Mouse (Mus musculus): Measurements from ENCODE around the gene Pus10. TPM values are rescaled to one million over a fixed set of nuclear protein-coding genes. Genes with fewer than 3 reads are reported as not detected.

Gene Pus10
- total and polyA plus RNA-seq, 3 experiments: 43.4 to 416 (median 52.5) TPM

DNA sequence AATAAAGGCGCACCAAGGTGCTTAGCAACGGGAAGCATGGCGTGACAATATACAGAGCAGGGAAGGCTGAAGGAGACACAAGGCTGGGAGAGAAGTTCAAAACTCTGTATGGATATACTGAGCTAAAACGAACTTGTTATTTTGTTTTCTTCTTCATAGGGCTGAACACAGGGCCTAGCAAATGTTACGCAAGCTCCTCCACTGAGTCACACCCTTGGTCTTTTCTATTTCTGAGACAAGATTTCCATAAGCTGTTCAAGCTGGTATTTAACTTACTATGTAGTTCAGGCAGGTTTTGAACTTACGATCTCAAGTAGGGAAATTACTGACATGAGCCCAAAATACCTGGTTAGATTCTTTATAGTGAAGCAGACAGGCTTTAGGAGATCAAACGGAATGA, 75.9 kb downstream of the Pus10 start:
- H3K27ac ChIP-seq (ENCODE audit: control insufficient read depth, low read depth, low read length): peak overlapping the region; percentile 26; the same call in 1 of the 2 replicates
- no peaks in the 10 kb centered on the region for H3K9me3 ChIP-seq (replicated peaks; ENCODE audit: insufficient read depth, low read length)
- no peak for DNase-seq (ENCODE audit: low read depth, low spot score)
- H3K36me3 ChIP-seq (ENCODE audit: control insufficient read depth in 1 of 2, insufficient read depth in 2 of 2, low read length in 2 of 2): peaks cover 0 to 25% of the 10 kb centered on the region in 2 experiments; a peak in 3 of 4 replicates
- no peak overlapping the region for H3K4me3 ChIP-seq (ENCODE audit: control insufficient read depth in 1 of 2, insufficient read depth in 1 of 2, low read depth in 2 of 2, low read length in 2 of 2)
- no peaks in the 10 kb centered on the region for H3K79me2 ChIP-seq (ENCODE audit: control insufficient read depth, insufficient read depth, low read length, poor library complexity)
- H3K9ac ChIP-seq (ENCODE audit: control insufficient read depth, low read depth, low read length, poor library complexity, severe bottlenecking): no peak overlapping the region
- H3K27me3 ChIP-seq (ENCODE audit: control insufficient read depth in 1 of 2, insufficient read depth in 2 of 2, low read length in 2 of 2): no peaks in the 10 kb centered on the region
- TF ChIP-seq UBTF (IDR thresholded peaks at IDR 0.05; ENCODE audit: borderline replicate concordance, insufficient read depth, low read depth, low read length): no peak
- TF ChIP-seq MAX (IDR thresholded peaks at IDR 0.05; ENCODE audit: low read length): no peak
- TF ChIP-seq TBP (IDR thresholded peaks at IDR 0.05; ENCODE audit: low read depth, low read length): no peak
- no peak for TF ChIP-seq NELFE (IDR thresholded peaks at IDR 0.05; ENCODE audit: low read depth, low read length)
- TF ChIP-seq KAT2A (conservative IDR thresholded peaks at IDR 0.05; ENCODE audit: low read depth, low read length): no peak
- TF ChIP-seq HCFC1 (IDR thresholded peaks at IDR 0.05; ENCODE audit: low read depth, low read length): no peak
- no peak for TF ChIP-seq MAFK (IDR thresholded peaks at IDR 0.05; ENCODE audit: borderline replicate concordance, low read depth, low read length)
- TF ChIP-seq SMC3 (IDR thresholded peaks at IDR 0.05; ENCODE audit: low read depth, low read length): no peak
- no peak for TF ChIP-seq ETS1 (IDR thresholded peaks at IDR 0.05; ENCODE audit: low read depth, low read length)
- TF ChIP-seq TCF12 (IDR thresholded peaks at IDR 0.05; ENCODE audit: low read depth, low read length): no peak
- TF ChIP-seq BHLHE40 (IDR thresholded peaks at IDR 0.05; ENCODE audit: borderline replicate concordance, low read depth, low read length): no peak
- no peak for TF ChIP-seq USF2 (IDR thresholded peaks at IDR 0.05; ENCODE audit: borderline replicate concordance in 1 of 2, insufficient read depth in 1 of 2, low read depth in 1 of 2, low read length in 2 of 2)
- TF ChIP-seq ZC3H11A (IDR thresholded peaks at IDR 0.05; ENCODE audit: low read depth, low read length): no peak
- TF ChIP-seq MEF2A (IDR thresholded peaks at IDR 0.05; ENCODE audit: extremely low read depth, insufficient replicate concordance, low read depth, low read length, poor library complexity, severe bottlenecking): no peak
- no peak for TF ChIP-seq JUND (IDR thresholded peaks at IDR 0.05; ENCODE audit: low read depth, low read length)
- peaks cover 17 to 22% of the 10 kb centered on the region in 2 experiments for H3K4me1 ChIP-seq (ENCODE audit: control insufficient read depth in 1 of 2, insufficient read depth in 2 of 2, low read length in 2 of 2)

DNA sequence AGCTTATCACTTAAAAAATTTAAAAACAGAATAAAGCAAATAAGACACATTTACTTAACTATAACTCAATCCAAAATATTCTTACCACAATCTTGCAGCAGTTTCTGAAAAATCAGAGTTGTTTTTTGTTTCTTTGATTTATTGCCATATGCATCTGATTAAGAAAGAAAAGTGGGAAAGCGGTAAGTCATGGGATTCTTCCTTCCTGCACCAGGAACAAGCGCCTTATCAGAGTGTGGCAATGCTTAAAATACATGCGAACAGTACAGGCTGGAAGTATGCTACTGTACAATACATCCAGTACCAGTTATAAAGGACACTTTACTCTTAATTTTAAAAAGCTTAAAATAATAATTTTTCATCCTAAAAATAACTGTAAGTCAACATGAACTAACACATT, 78.9 kb downstream of the Pus10 start:
- no peaks in the 10 kb centered on the region for H3K79me2 ChIP-seq (ENCODE audit: control insufficient read depth, insufficient read depth, low read length, poor library complexity)
- H3K27ac ChIP-seq (ENCODE audit: control insufficient read depth, low read depth, low read length): no peak overlapping the region
- H3K9me3 ChIP-seq (replicated peaks; ENCODE audit: insufficient read depth, low read length): no peaks in the 10 kb centered on the region
- H3K9ac ChIP-seq (ENCODE audit: control insufficient read depth, low read depth, low read length, poor library complexity, severe bottlenecking): no peak overlapping the region
- H3K27me3 ChIP-seq (ENCODE audit: control insufficient read depth in 1 of 2, insufficient read depth in 2 of 2, low read length in 2 of 2): no peaks in the 10 kb centered on the region
- DNase-seq (ENCODE audit: low read depth, low spot score): no peak
- TF ChIP-seq ELF1 (IDR thresholded peaks at IDR 0.05; ENCODE audit: low read depth, low read length): no peak
- TF ChIP-seq MYC (IDR thresholded peaks at IDR 0.05; ENCODE audit: low read depth, low read length): no peak
- TF ChIP-seq GABPA (IDR thresholded peaks at IDR 0.05; ENCODE audit: low read depth, low read length): no peak
- TF ChIP-seq EP300 (IDR thresholded peaks at IDR 0.05; ENCODE audit: low read depth in 1 of 2, low read length in 2 of 2): no peak
- no peak for TF ChIP-seq TAL1 (IDR thresholded peaks at IDR 0.05; ENCODE audit: low read length)
- TF ChIP-seq USF2 (IDR thresholded peaks at IDR 0.05; ENCODE audit: borderline replicate concordance in 1 of 2, insufficient read depth in 1 of 2, low read depth in 1 of 2, low read length in 2 of 2): no peak
- TF ChIP-seq CHD2 (IDR thresholded peaks at IDR 0.05; ENCODE audit: low read length): no peak
- no peak for TF ChIP-seq JUND (IDR thresholded peaks at IDR 0.05; ENCODE audit: low read depth, low read length)
- TF ChIP-seq MAZ (IDR thresholded peaks at IDR 0.05; ENCODE audit: low read depth, low read length): no peak
- no peak for TF ChIP-seq MYB (IDR thresholded peaks at IDR 0.05; ENCODE audit: low read depth, low read length)
- no peak for TF ChIP-seq ZKSCAN1 (IDR thresholded peaks at IDR 0.05; ENCODE audit: low read depth, low read length)
- no peak for TF ChIP-seq NELFE (IDR thresholded peaks at IDR 0.05; ENCODE audit: low read depth, low read length)
- TF ChIP-seq MXI1 (IDR thresholded peaks at IDR 0.05; ENCODE audit: low read depth, low read length): no peak
- TF ChIP-seq KAT2A (conservative IDR thresholded peaks at IDR 0.05; ENCODE audit: low read depth, low read length): no peak
- no peak for TF ChIP-seq RCOR1 (IDR thresholded peaks at IDR 0.05; ENCODE audit: low read depth, low read length)
- H3K36me3 ChIP-seq (ENCODE audit: control insufficient read depth in 1 of 2, insufficient read depth in 2 of 2, low read length in 2 of 2): peaks cover 0 to 23% of the 10 kb centered on the region in 2 experiments; a peak in 3 of 4 replicates
- H3K4me1 ChIP-seq (ENCODE audit: control insufficient read depth in 1 of 2, insufficient read depth in 2 of 2, low read length in 2 of 2): peaks cover 17 to 22% of the 10 kb centered on the region in 2 experiments
- no peak overlapping the region for H3K4me3 ChIP-seq (ENCODE audit: control insufficient read depth in 1 of 2, insufficient read depth in 1 of 2, low read depth in 2 of 2, low read length in 2 of 2)

Data from MEL (cell line).